Mouse (Mus musculus) myocyte (in vitro differentiated cells): Measurements from ENCODE around the gene Rab40b. TPM values are rescaled to one million over a fixed set of nuclear protein-coding genes. Genes with fewer than 3 reads are reported as not detected.

Experiments
- H3K27me3 ChIP-seq: one replicate; pipeline ENCODE4 v1.6.1; 2011; ENCODE audit not compliant: control insufficient read depth, insufficient read depth, insufficient read length
- H3K36me3 ChIP-seq: one replicate; pipeline ENCODE4 v1.6.1; 2011; ENCODE audit not compliant: control insufficient read depth, insufficient read depth
- H3K4me2 ChIP-seq: one replicate; pipeline ENCODE4 v1.6.1; 2011; ENCODE audit warnings: low read depth, control low read depth
- H3K4me3 ChIP-seq: one replicate; pipeline ENCODE4 v1.5.1; 2011; ENCODE audit warnings: mild to moderate bottlenecking, control low read depth, moderate library complexity
- H3K79me2 ChIP-seq: one replicate; pipeline ENCODE4 v1.6.1; 2011; ENCODE audit not compliant: control insufficient read depth, insufficient read depth
- H3ac ChIP-seq: one replicate; pipeline ENCODE4 v1.6.1; 2011; ENCODE audit not compliant: control insufficient read depth, insufficient read length
- CEBPB ChIP-seq: IDR thresholded peaks from 2 replicates; pipeline ENCODE4 v1.6.1; 2011; ENCODE audit warnings: mild to moderate bottlenecking, moderate library complexity; ENCODE audit not compliant: poor library complexity, insufficient read depth, severe bottlenecking
- E2F4 ChIP-seq: IDR thresholded peaks from one replicate; pipeline ENCODE4 v1.6.1; 2011; ENCODE audit warnings: mild to moderate bottlenecking, control low read depth, moderate library complexity; ENCODE audit not compliant: insufficient read depth
- MAX ChIP-seq: IDR thresholded peaks from one replicate; pipeline ENCODE4 v1.6.1; 2011; ENCODE audit warnings: low read depth, mild to moderate bottlenecking, control low read depth
- MYOD1 ChIP-seq, 3 experiments: IDR thresholded peaks; one replicate each; pipeline ENCODE4 v1.6.1; 2011; ENCODE audit warnings: control low read depth in 2 of 3, low read depth in 2 of 3, mild to moderate bottlenecking in 2 of 3, moderate library complexity in 1 of 3; ENCODE audit not compliant: insufficient read length in 2 of 3, control insufficient read depth in 1 of 3
- MYOG ChIP-seq, 3 experiments: IDR thresholded peaks; one replicate each; pipeline ENCODE4 v1.6.1; 2011; ENCODE audit warnings: control low read depth in 2 of 3, low read depth in 2 of 3, mild to moderate bottlenecking in 2 of 3; ENCODE audit not compliant: insufficient read length in 2 of 3, control insufficient read depth in 1 of 3, insufficient read depth in 1 of 3
- POLR2A ChIP-seq: IDR thresholded peaks from one replicate; pipeline ENCODE4 v1.6.1; 2011; ENCODE audit warnings: low read depth, mild to moderate bottlenecking, control low read depth, moderate library complexity; ENCODE audit not compliant: insufficient read length
- POLR2AphosphoS2 ChIP-seq: IDR thresholded peaks from one replicate; pipeline ENCODE4 v1.6.1; 2011; ENCODE audit warnings: low read depth, control low read depth; ENCODE audit not compliant: insufficient read length
- REST ChIP-seq: IDR thresholded peaks from one replicate; pipeline ENCODE4 v1.6.1; 2011; ENCODE audit warnings: mild to moderate bottlenecking, control low read depth, moderate library complexity; ENCODE audit not compliant: insufficient read depth, insufficient read length
- SRF ChIP-seq: IDR thresholded peaks from one replicate; pipeline ENCODE4 v1.6.1; 2011; ENCODE audit warnings: low read depth; ENCODE audit not compliant: control insufficient read depth, insufficient read length
- TCF12 ChIP-seq: IDR thresholded peaks from one replicate; pipeline ENCODE4 v1.6.1; 2011; ENCODE audit warnings: mild to moderate bottlenecking, control low read depth; ENCODE audit not compliant: poor library complexity, insufficient read depth, severe bottlenecking
- TCF3 ChIP-seq: IDR thresholded peaks from one replicate; pipeline ENCODE4 v1.6.1; 2011; ENCODE audit warnings: low read depth, control low read depth; ENCODE audit not compliant: insufficient read length
- USF1 ChIP-seq: IDR thresholded peaks from one replicate; pipeline ENCODE4 v1.6.1; 2011; ENCODE audit warnings: low read depth, mild to moderate bottlenecking, control low read depth, moderate library complexity
- polyA plus RNA-seq: library from polyadenylated mRNA; unstranded; fragments of >200 nt; fragmentation: generic; extraction: Trizol; gene quantifications from one replicate; pipeline ENCODE4 v1.2.1, GENCODE M21; 2012; ENCODE audit warnings: missing spikeins

The Rab40b gene
- polyA plus RNA-seq, 1 experiment: 13.5 TPM

DNA sequence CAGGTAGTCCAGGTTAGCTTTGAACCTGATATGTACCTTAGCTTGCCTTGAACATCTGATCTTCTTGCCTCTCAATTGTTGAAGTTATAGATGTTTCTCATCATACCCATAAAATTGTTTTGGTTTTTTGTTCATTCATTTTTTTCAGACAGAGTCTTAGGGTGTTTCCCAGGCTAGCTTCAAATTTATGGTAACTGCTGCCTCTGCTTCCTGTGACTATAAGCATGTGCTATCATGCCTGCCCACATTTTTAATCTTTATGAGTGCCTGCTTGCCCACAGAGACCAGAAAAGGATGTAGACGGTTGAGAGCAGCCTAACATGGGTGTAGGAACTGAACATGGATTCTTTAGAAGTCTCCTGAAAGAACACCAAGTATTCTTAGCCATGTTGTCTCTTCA is 19.3 kb downstream of the Rab40b start:
- H3ac ChIP-seq: no peak overlapping the region
- H3K36me3 ChIP-seq: no peaks in the 10 kb centered on the region
- no peaks in the 10 kb centered on the region for H3K79me2 ChIP-seq
- no peaks in the 10 kb centered on the region for H3K27me3 ChIP-seq
- TF ChIP-seq CEBPB: no peak
- no peak for TF ChIP-seq POLR2AphosphoS2
- TF ChIP-seq E2F4: no peak
- no peak for TF ChIP-seq REST
- TF ChIP-seq TCF12: no peak
- no peak for TF ChIP-seq USF1
- no peak for TF ChIP-seq MYOG (IDR thresholded peaks at IDR 0.05; ENCODE audit: control insufficient read depth in 1 of 3, insufficient read depth in 1 of 3, insufficient read length in 2 of 3, low read depth in 2 of 3)
- no peak for TF ChIP-seq POLR2A
- no peak for TF ChIP-seq SRF
- no peak for TF ChIP-seq MAX
- TF ChIP-seq TCF3: no peak
- TF ChIP-seq MYOD1 (IDR thresholded peaks at IDR 0.05; ENCODE audit: control insufficient read depth in 1 of 3, insufficient read length in 2 of 3, low read depth in 2 of 3): no peak
- H3K4me2 ChIP-seq: no peak overlapping the region
- no peak overlapping the region for H3K4me3 ChIP-seq

- Histone ChIP-seq H3K79me2 (no peaks in the 10 kb centered on the region), H3K4me2 (no peak overlapping the region), H3K27me3 (no peaks in the 10 kb centered on the region), H3ac (no peak overlapping the region), H3K4me3 (no peak overlapping the region), H3K36me3 (no peaks in the 10 kb centered on the region)
- no peak for TF ChIP-seq SRF
- no peak for TF ChIP-seq E2F4
- TF ChIP-seq CEBPB: no peak
- no peak for TF ChIP-seq TCF3
- TF ChIP-seq MYOG (IDR thresholded peaks at IDR 0.05; ENCODE audit: control insufficient read depth in 1 of 3, insufficient read depth in 1 of 3, insufficient read length in 2 of 3, low read depth in 2 of 3): no peak
- TF ChIP-seq TCF12: no peak
Measured at GRCm38 (mm10) chr11:121367170-121367707, 20.8 kb downstream of the Rab40b start.

DNA sequence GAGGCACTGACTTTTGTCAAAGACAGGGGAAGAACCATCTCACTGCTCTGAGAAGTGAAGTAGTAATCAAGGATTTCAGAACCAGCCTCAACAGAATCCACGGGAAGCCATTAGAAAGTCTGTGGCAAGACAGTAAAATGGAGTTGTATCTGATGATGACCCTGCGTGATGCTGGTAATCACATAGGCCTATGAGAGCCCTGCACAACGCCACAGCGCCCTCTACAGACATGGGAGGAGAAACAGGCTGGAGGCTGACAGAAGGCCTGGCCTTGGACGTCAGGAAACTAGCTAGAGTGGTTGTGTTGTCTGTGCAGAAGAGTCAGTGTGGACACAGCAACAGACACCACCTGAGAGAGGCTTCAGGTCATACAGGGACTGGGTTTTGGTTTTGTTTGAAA is 25.8 kb downstream of the Rab40b start:
- Histone ChIP-seq H3K4me3 (no peak overlapping the region), H3ac (no peak overlapping the region), H3K4me2 (no peak overlapping the region), H3K27me3 (no peaks in the 10 kb centered on the region), H3K79me2 (no peaks in the 10 kb centered on the region), H3K36me3 (no peaks in the 10 kb centered on the region)
- TF ChIP-seq POLR2A (no peak), REST (no peak), MYOG (IDR thresholded peaks at IDR 0.05; ENCODE audit: control insufficient read depth in 1 of 3, insufficient read depth in 1 of 3, insufficient read length in 2 of 3, low read depth in 2 of 3) (no peak), MAX (no peak), CEBPB (no peak), MYOD1 (IDR thresholded peaks at IDR 0.05; ENCODE audit: control insufficient read depth in 1 of 3, insufficient read length in 2 of 3, low read depth in 2 of 3) (no peak), USF1 (no peak), SRF (no peak), TCF3 (no peak), POLR2AphosphoS2 (no peak), E2F4 (no peak), TCF12 (no peak)

DNA sequence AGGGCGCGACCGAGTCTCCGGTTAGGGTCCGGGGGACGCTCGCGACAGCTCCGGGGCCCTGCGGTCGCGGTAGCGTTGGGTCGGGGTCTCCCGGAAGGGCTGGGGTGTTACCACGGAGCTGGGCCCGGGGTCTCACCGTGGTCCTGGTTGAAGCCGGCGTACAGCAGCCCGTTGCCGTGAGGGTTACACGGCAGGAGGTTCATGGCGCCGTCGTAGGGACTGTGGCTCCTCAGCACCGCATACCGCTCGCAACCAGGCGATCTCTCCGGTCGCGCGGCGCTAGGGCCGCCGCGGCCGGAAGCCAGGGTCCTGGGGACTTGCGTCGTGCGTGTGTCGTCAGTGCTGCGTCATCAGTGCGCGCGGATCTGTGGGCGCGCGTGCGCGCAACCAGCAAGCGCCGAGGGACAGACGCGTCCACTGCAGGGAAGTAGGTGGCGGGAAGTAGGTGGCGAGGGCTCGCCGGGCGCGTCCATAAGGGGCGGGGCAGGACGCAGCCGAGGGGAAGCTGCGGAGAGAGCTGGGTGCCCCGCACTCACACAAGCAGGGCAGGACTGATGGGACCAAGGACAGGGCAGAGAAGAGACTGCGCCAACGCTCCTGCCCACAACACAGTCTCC is 33.9 kb downstream of the Rab40b start, which contains the start of gene Wdr45b:
Gene Wdr45b, minus strand, starts transcription at position 355 of the 617 bp plus-strand sequence.
- Histone ChIP-seq H3K4me2 (peak within 1 kb of the TSS; percentile 99), H3K4me3 (peak within 1 kb of the TSS; percentile 90), H3K36me3 (no peaks in the 10 kb centered on the region), H3K79me2 (peaks cover 57% of the 10 kb centered on the region), H3ac (peak within 1 kb of the TSS; percentile 71), H3K27me3 (no peaks in the 10 kb centered on the region)
- no peak for TF ChIP-seq REST
- no peak for TF ChIP-seq TCF3
- TF ChIP-seq MAX: no peak
- peak; percentile 86 for TF ChIP-seq SRF
- peak; percentile 37 for TF ChIP-seq E2F4
- TF ChIP-seq CEBPB: no peak
- peak in 1 of 3 experiments; percentile 36 for TF ChIP-seq MYOG (IDR thresholded peaks at IDR 0.05; ENCODE audit: control insufficient read depth in 1 of 3, insufficient read depth in 1 of 3, insufficient read length in 2 of 3, low read depth in 2 of 3)
- TF ChIP-seq POLR2A: peak; percentile 100
- peak in 1 of 3 experiments; percentile 45 for TF ChIP-seq MYOD1 (IDR thresholded peaks at IDR 0.05; ENCODE audit: control insufficient read depth in 1 of 3, insufficient read length in 2 of 3, low read depth in 2 of 3)
- TF ChIP-seq POLR2AphosphoS2: peak; percentile 97
- TF ChIP-seq USF1: no peak
- no peak for TF ChIP-seq TCF12
